Mouse (Mus musculus) hindbrain, embryonic 11.5 days (tissue): ENCODE data around the gene Casp9. TPM values are rescaled to one million over a fixed set of nuclear protein-coding genes. Genes with fewer than 3 reads are reported as not detected.

Experiments
- ATAC-seq: fragments of 200-750 bp; cut with Nextera tagmentation; 2 replicates; pipeline ENCODE4 v1.8.0; 2017; ENCODE audit warnings: mild to moderate bottlenecking, moderate TSS enrichment, moderate library complexity; ENCODE audit not compliant: low FRiP score
- DNase-seq: peaks from one replicate; pipeline ENCODE4 v3.0.0-alpha.2; 2015; ENCODE audit warnings: low spot score
- H3K27ac ChIP-seq: fragments of 300-500 bp; sonication (generic); 2 replicates; pipeline ENCODE4 v1.5.1; 2014; ENCODE audit warnings: mild to moderate bottlenecking, low read depth, low read length
- H3K27me3 ChIP-seq: fragments of 300-500 bp; sonication (generic); 2 replicates; pipeline ENCODE4 v1.6.1; 2014; ENCODE audit warnings: mild to moderate bottlenecking, low read length, moderate library complexity, mixed read lengths; ENCODE audit not compliant: control insufficient read depth, insufficient read depth
- H3K36me3 ChIP-seq: fragments of 300-500 bp; sonication (generic); 2 replicates; pipeline ENCODE4 v1.6.1; 2014; ENCODE audit warnings: mild to moderate bottlenecking, low read length, moderate library complexity, mixed read lengths; ENCODE audit not compliant: control insufficient read depth, insufficient read depth
- H3K4me1 ChIP-seq: fragments of 300-500 bp; sonication (generic); replicated peaks from 2 replicates; pipeline ENCODE4 v1.6.1; 2014; ENCODE audit warnings: low read length, mixed read lengths; ENCODE audit not compliant: control insufficient read depth, insufficient read depth
- H3K4me2 ChIP-seq: fragments of 300-500 bp; sonication (generic); replicated peaks from 2 replicates; pipeline ENCODE4 v1.6.1; 2014; ENCODE audit warnings: mild to moderate bottlenecking, low read depth, low read length
- H3K4me3 ChIP-seq: fragments of 300-500 bp; sonication (generic); 2 replicates; pipeline ENCODE4 v1.5.1; 2014; ENCODE audit warnings: low read depth, low read length
- H3K9ac ChIP-seq: fragments of 300-500 bp; sonication (generic); 2 replicates; pipeline ENCODE4 v1.6.1; 2014; ENCODE audit warnings: low read depth, low read length
- H3K9me3 ChIP-seq: fragments of 300-500 bp; sonication (generic); 2 replicates; pipeline ENCODE4 v1.6.1; 2016; ENCODE audit warnings: low read length; ENCODE audit not compliant: control insufficient read depth
- WGBS: fragments of 180-500 bp; shearing (Covaris S2); extraction: QIAGEN DNeasy Blood & Tissue Kit; methylation state at CpG from one replicate; pipeline ENCODE4 v1.1.7; 2014; 5-methylcytosine and 5-hydroxymethylcytosine counted together
- polyA plus RNA-seq: library from polyadenylated mRNA; unstranded; fragments of >200 nt; fragmentation: Nextera tagmentation; extraction: Ambion mirVana; gene quantifications from 2 replicates; pipeline ENCODE4 v1.2.1, GENCODE M21; 2014

The Casp9 gene
- polyA plus RNA-seq, result 17.3 and 17.6 TPM in 2 replicates

GRCm38 (mm10) chr4:141793282-141794151 is at the start of gene Casp9:
TSS of gene Casp9 (plus strand) at chr4:141793612.
- peak; percentile 98 for DNase-seq
- no peaks in the 10 kb centered on the region for H3K27me3 ChIP-seq
- peak within 1 kb of the TSS; percentile 85 for H3K27ac ChIP-seq
- under 1% methylated on average over 64 of the region's 80 CpGs for WGBS
- peaks cover 4% of the 10 kb centered on the region; the same call in 1 of the 2 replicates for H3K36me3 ChIP-seq
- peak within 1 kb of the TSS; percentile 50 for H3K4me2 ChIP-seq
- H3K4me3 ChIP-seq, result peak within 1 kb of the TSS; percentile 70
- H3K4me1 ChIP-seq, result peaks cover 4% of the 10 kb centered on the region; the same call in 1 of the 2 replicates
- peak within 1 kb of the TSS; percentile 68 for H3K9ac ChIP-seq
- H3K9me3 ChIP-seq, result no peaks in the 10 kb centered on the region
- ATAC-seq, result peak; percentile 81

GRCm38 (mm10) chr4:141746578-141747346 is 46.6 kb upstream of the Casp9 start, which contains the start of gene Agmat:
TSS of gene Agmat (plus strand) at chr4:141746672.
- no peak for DNase-seq
- 23% methylated on average over 25 of the region's 25 CpGs for WGBS

GRCm38 (mm10) chr4:141749557-141749956 is 43.9 kb upstream of the Casp9 start:
- H3K27ac ChIP-seq, result no peak overlapping the region
- ATAC-seq, result no peak
- no peak overlapping the region for H3K4me3 ChIP-seq
- no peaks in the 10 kb centered on the region for H3K36me3 ChIP-seq
- no peak overlapping the region for H3K4me2 ChIP-seq
- WGBS, result 32% methylated on average over 11 of the region's 11 CpGs
- no peak for DNase-seq
- no peaks in the 10 kb centered on the region for H3K4me1 ChIP-seq
- H3K9ac ChIP-seq, result no peak overlapping the region
- no peaks in the 10 kb centered on the region for H3K9me3 ChIP-seq
- H3K27me3 ChIP-seq, result no peaks in the 10 kb centered on the region

More at GRCm38 (mm10) chr4:141746578-141747346, 46.6 kb upstream of the Casp9 start, which contains the start of gene Agmat:
- H3K36me3 ChIP-seq, result no peaks in the 10 kb centered on the region
- H3K9ac ChIP-seq, result no peak within 1 kb of the TSS
- H3K4me1 ChIP-seq, result no peaks in the 10 kb centered on the region
- H3K27me3 ChIP-seq, result no peaks in the 10 kb centered on the region
- no peak within 1 kb of the TSS for H3K4me2 ChIP-seq
- no peaks in the 10 kb centered on the region for H3K9me3 ChIP-seq
- no peak within 1 kb of the TSS for H3K4me3 ChIP-seq
- no peak for ATAC-seq
- no peak within 1 kb of the TSS for H3K27ac ChIP-seq

- no peaks in the 10 kb centered on the region for H3K27me3 ChIP-seq
Measured at GRCm38 (mm10) chr4:141750826-141751225, 42.6 kb upstream of the Casp9 start.

GRCm38 (mm10) chr4:141751419-141752075 is 41.9 kb upstream of the Casp9 start:
- ATAC-seq, result no peak
- WGBS, result 26% methylated on average over 4 of the region's 4 CpGs
- no peak overlapping the region for H3K4me3 ChIP-seq
- H3K9me3 ChIP-seq, result no peaks in the 10 kb centered on the region
- no peak overlapping the region for H3K27ac ChIP-seq
- H3K4me2 ChIP-seq, result no peak overlapping the region
- DNase-seq, result no peak
- no peaks in the 10 kb centered on the region for H3K27me3 ChIP-seq
- no peaks in the 10 kb centered on the region for H3K36me3 ChIP-seq
- no peaks in the 10 kb centered on the region for H3K4me1 ChIP-seq
- no peak overlapping the region for H3K9ac ChIP-seq

More at GRCm38 (mm10) chr4:141750826-141751225, 42.6 kb upstream of the Casp9 start:
- WGBS, result 60% methylated on average over 3 of the region's 3 CpGs
- Histone ChIP-seq H3K27ac (no peak overlapping the region), H3K4me2 (no peak overlapping the region), H3K4me1 (no peaks in the 10 kb centered on the region), H3K9me3 (no peaks in the 10 kb centered on the region), H3K9ac (no peak overlapping the region), H3K4me3 (no peak overlapping the region), H3K36me3 (no peaks in the 10 kb centered on the region)
- DNase-seq (no peak), ATAC-seq (no peak)

GRCm38 (mm10) chr4:141752076-141752421 is 41.4 kb upstream of the Casp9 start:
- DNase-seq (no peak), ATAC-seq (no peak)
- no peak overlapping the region for H3K9ac ChIP-seq
- 9% methylated on average over 3 of the region's 4 CpGs for WGBS
- no peak overlapping the region for H3K4me3 ChIP-seq
- H3K4me1 ChIP-seq, result no peaks in the 10 kb centered on the region
- H3K27ac ChIP-seq, result no peak overlapping the region
- H3K9me3 ChIP-seq, result no peaks in the 10 kb centered on the region
- no peak overlapping the region for H3K4me2 ChIP-seq
- no peaks in the 10 kb centered on the region for H3K36me3 ChIP-seq
- no peaks in the 10 kb centered on the region for H3K27me3 ChIP-seq

GRCm38 (mm10) chr4:141755375-141755930 is 38.0 kb upstream of the Casp9 start:
- no peak for DNase-seq
- 92% methylated on average over 19 of the region's 19 CpGs for WGBS
- H3K9me3 ChIP-seq, result no peaks in the 10 kb centered on the region
- no peak overlapping the region for H3K27ac ChIP-seq
- no peak overlapping the region for H3K4me2 ChIP-seq
- H3K9ac ChIP-seq, result no peak overlapping the region
- no peak overlapping the region for H3K4me3 ChIP-seq
- ATAC-seq, result no peak
- H3K36me3 ChIP-seq, result no peaks in the 10 kb centered on the region
- H3K27me3 ChIP-seq, result no peaks in the 10 kb centered on the region
- no peaks in the 10 kb centered on the region for H3K4me1 ChIP-seq

- no peak for DNase-seq
- no peak for ATAC-seq
- Histone ChIP-seq H3K4me2 (no peak overlapping the region), H3K4me3 (no peak overlapping the region), H3K9me3 (no peaks in the 10 kb centered on the region), H3K9ac (no peak overlapping the region), H3K4me1 (no peaks in the 10 kb centered on the region), H3K27ac (no peak overlapping the region), H3K27me3 (no peaks in the 10 kb centered on the region), H3K36me3 (no peaks in the 10 kb centered on the region)
- WGBS, result 86% methylated on average over 3 of the region's 3 CpGs
Measured at GRCm38 (mm10) chr4:141757124-141757523, 36.3 kb upstream of the Casp9 start.
